Mouse (Mus musculus): ENCODE results near the gene Atoh8. TPM values are rescaled to one million over a fixed set of nuclear protein-coding genes. Genes with fewer than 3 reads are reported as not detected.

Gene Atoh8
- polyA plus RNA-seq, 1 experiment from 2014 or later = 20.6 TPM

DNA sequence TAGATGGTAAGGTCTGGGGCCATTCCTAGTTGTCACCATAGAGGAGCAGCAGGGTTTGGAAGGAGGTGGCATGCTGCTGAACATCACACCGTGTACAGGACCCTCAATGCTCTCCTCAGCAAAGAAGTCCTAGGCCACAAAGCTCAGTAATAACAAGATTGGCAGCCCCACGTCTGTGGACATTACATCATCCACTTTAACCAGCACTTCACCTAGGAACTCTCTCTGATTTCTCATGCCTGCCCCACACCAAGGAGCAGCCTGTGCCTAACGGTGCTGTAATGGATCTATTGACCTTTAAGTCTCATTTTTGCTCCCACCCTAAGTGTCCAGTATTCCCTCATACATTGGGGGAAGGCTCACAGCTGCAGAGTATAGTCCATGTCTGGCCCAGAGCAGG, 9.7 kb downstream of the Atoh8 start:
- WGBS = 48% methylated on average over 3 of the region's 3 CpGs
- peak; percentile 71 for ATAC-seq
- Histone ChIP-seq H3K4me1 (ENCODE audit: insufficient read depth, low read depth, low read length) (peaks cover 9% of the 10 kb centered on the region; the same call in 1 of the 2 replicates), H3K27me3 (replicated peaks; ENCODE audit: insufficient read depth, low read length) (no peaks in the 10 kb centered on the region), H3K4me3 (ENCODE audit: low read depth, low read length) (no peak overlapping the region), H3K4me2 (replicated peaks; ENCODE audit: low read depth, low read length) (no peak overlapping the region), H3K9ac (replicated peaks; ENCODE audit: low read depth) (no peak overlapping the region), H3K36me3 (ENCODE audit: insufficient read depth, low read length) (no peaks in the 10 kb centered on the region), H3K9me3 (ENCODE audit: low read length) (no peaks in the 10 kb centered on the region), H3K27ac (ENCODE audit: low read length) (0 out of 2 replicates have a peak overlapping the region, but pooled peaks have one; percentile 4)
- TF ChIP-seq EP300 (IDR thresholded peaks at IDR 0.05) (no peak), CTCF (IDR thresholded peaks at IDR 0.05) (no peak)
- DNase-seq (ENCODE audit: low spot score) = peak; percentile 66

DNA sequence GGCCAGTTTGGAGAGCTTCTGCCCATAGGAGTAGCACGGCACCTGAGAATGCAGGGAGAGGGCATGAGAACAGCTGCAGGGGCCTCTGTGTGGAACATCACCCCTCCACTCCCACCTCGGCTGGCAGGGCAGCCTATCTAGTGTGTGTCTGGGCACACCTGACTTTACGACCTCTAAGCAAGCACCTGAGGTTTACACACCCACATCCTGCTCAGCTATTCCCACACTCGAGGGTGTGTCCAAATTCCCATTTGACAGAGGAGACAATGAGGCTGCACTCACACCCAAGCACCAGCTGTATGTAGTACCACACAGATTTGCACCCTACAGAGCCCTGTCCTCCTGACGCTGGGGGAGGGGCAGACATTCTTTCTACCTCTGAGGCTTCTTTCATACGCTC, 11.5 kb downstream of the Atoh8 start:
- DNase-seq (ENCODE audit: low spot score) (no peak), ATAC-seq (no peak)
- no peak overlapping the region for H3K27ac ChIP-seq (ENCODE audit: low read length)
- H3K27me3 ChIP-seq (replicated peaks; ENCODE audit: insufficient read depth, low read length) = no peaks in the 10 kb centered on the region
- H3K4me3 ChIP-seq (ENCODE audit: low read depth, low read length) = no peak overlapping the region
- 52% methylated on average over 6 of the region's 6 CpGs for WGBS
- H3K4me1 ChIP-seq (ENCODE audit: insufficient read depth, low read depth, low read length) = peaks cover 18% of the 10 kb centered on the region
- H3K36me3 ChIP-seq (ENCODE audit: insufficient read depth, low read length) = no peaks in the 10 kb centered on the region
- H3K4me2 ChIP-seq (replicated peaks; ENCODE audit: low read depth, low read length) = no peak overlapping the region
- TF ChIP-seq EP300 (IDR thresholded peaks at IDR 0.05) = no peak
- H3K9ac ChIP-seq (replicated peaks; ENCODE audit: low read depth) = no peak overlapping the region
- H3K9me3 ChIP-seq (ENCODE audit: low read length) = no peaks in the 10 kb centered on the region

DNA sequence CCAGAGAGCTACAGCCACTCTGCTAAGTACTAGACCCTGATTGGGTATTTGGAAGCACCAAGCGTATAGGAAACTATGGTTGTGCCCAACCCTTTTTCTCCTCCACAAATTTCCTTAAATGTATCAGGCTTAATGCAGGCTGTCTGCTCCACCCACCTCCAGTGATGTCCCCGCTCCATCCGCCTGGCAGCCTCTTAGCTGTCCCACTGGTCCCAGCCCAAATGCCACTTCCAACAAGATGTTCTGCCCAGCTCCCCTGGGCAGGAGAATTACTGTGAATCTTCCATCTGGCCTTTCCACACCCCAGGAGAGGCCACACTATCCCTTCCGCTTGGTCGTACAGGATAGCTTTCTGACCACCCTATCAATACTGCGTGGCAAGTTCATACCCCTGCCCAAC, 12.5 kb downstream of the Atoh8 start:
- Histone ChIP-seq H3K27me3 (replicated peaks; ENCODE audit: insufficient read depth, low read length) (no peaks in the 10 kb centered on the region), H3K27ac (ENCODE audit: low read length) (no peak overlapping the region), H3K9ac (replicated peaks; ENCODE audit: low read depth) (no peak overlapping the region), H3K4me3 (ENCODE audit: low read depth, low read length) (no peak overlapping the region), H3K9me3 (ENCODE audit: low read length) (no peaks in the 10 kb centered on the region), H3K4me2 (replicated peaks; ENCODE audit: low read depth, low read length) (no peak overlapping the region), H3K36me3 (ENCODE audit: insufficient read depth, low read length) (no peaks in the 10 kb centered on the region), H3K4me1 (ENCODE audit: insufficient read depth, low read depth, low read length) (peaks cover 24% of the 10 kb centered on the region)
- TF ChIP-seq CTCF (IDR thresholded peaks at IDR 0.05) (no peak), EP300 (IDR thresholded peaks at IDR 0.05) (no peak)
- ATAC-seq (no peak), DNase-seq (ENCODE audit: low spot score) (no peak)
- WGBS = 86% methylated on average over 6 of the region's 6 CpGs

GRCm38 (mm10) chr6:72222271-72222724, 13.1 kb downstream of the Atoh8 start:
- Histone ChIP-seq H3K36me3 (ENCODE audit: insufficient read depth, low read length) (no peaks in the 10 kb centered on the region), H3K27ac (ENCODE audit: low read length) (no peak overlapping the region), H3K4me3 (ENCODE audit: low read depth, low read length) (no peak overlapping the region), H3K4me2 (replicated peaks; ENCODE audit: low read depth, low read length) (no peak overlapping the region), H3K4me1 (ENCODE audit: insufficient read depth, low read depth, low read length) (peaks cover 30% of the 10 kb centered on the region), H3K9ac (replicated peaks; ENCODE audit: low read depth) (no peak overlapping the region), H3K27me3 (replicated peaks; ENCODE audit: insufficient read depth, low read length) (no peaks in the 10 kb centered on the region), H3K9me3 (ENCODE audit: low read length) (no peaks in the 10 kb centered on the region)
- DNase-seq (ENCODE audit: low spot score) = no peak
- no peak for ATAC-seq
- WGBS = 21% methylated on average over 11 of the region's 11 CpGs
- TF ChIP-seq CTCF (IDR thresholded peaks at IDR 0.05) = no peak

GRCm38 (mm10) chr6:72221271-72221670, 14.1 kb downstream of the Atoh8 start:
- no peaks in the 10 kb centered on the region for H3K27me3 ChIP-seq (replicated peaks; ENCODE audit: insufficient read depth, low read length)
- H3K4me2 ChIP-seq (replicated peaks; ENCODE audit: low read depth, low read length) = no peak overlapping the region
- DNase-seq (ENCODE audit: low spot score) = no peak
- peaks cover 31% of the 10 kb centered on the region for H3K4me1 ChIP-seq (ENCODE audit: insufficient read depth, low read depth, low read length)
- no peak overlapping the region for H3K9ac ChIP-seq (replicated peaks; ENCODE audit: low read depth)
- no peaks in the 10 kb centered on the region for H3K9me3 ChIP-seq (ENCODE audit: low read length)
- ATAC-seq = no peak
- TF ChIP-seq CTCF (IDR thresholded peaks at IDR 0.05) (peak; percentile 54), EP300 (IDR thresholded peaks at IDR 0.05) (no peak)
- H3K27ac ChIP-seq (ENCODE audit: low read length) = no peak overlapping the region
- 50% methylated on average over 6 of the region's 6 CpGs for WGBS
- H3K4me3 ChIP-seq (ENCODE audit: low read depth, low read length) = no peak overlapping the region
- no peaks in the 10 kb centered on the region for H3K36me3 ChIP-seq (ENCODE audit: insufficient read depth, low read length)

- Histone ChIP-seq H3K4me3 (ENCODE audit: low read depth, low read length) (no peak overlapping the region), H3K4me2 (replicated peaks; ENCODE audit: low read depth, low read length) (no peak overlapping the region), H3K36me3 (ENCODE audit: insufficient read depth, low read length) (no peaks in the 10 kb centered on the region), H3K4me1 (ENCODE audit: insufficient read depth, low read depth, low read length) (peaks cover 48% of the 10 kb centered on the region), H3K27ac (ENCODE audit: low read length) (peak overlapping the region; percentile 79; the same call in 1 of the 2 replicates), H3K9ac (replicated peaks; ENCODE audit: low read depth) (no peak overlapping the region), H3K9me3 (ENCODE audit: low read length) (no peaks in the 10 kb centered on the region), H3K27me3 (replicated peaks; ENCODE audit: insufficient read depth, low read length) (no peaks in the 10 kb centered on the region)
- WGBS = 36% methylated on average over 5 of the region's 5 CpGs
- no peak for DNase-seq (ENCODE audit: low spot score)
- TF ChIP-seq EP300 (IDR thresholded peaks at IDR 0.05) = no peak
- no peak for TF ChIP-seq CTCF (IDR thresholded peaks at IDR 0.05)
- ATAC-seq = no peak
Observed at GRCm38 (mm10) chr6:72219549-72219948, 15.8 kb downstream of the Atoh8 start.

- H3K27ac ChIP-seq (ENCODE audit: low read length) = peak overlapping the region; percentile 79
- TF ChIP-seq CTCF (IDR thresholded peaks at IDR 0.05) = no peak
- TF ChIP-seq EP300 (IDR thresholded peaks at IDR 0.05) = no peak
- H3K9ac ChIP-seq (replicated peaks; ENCODE audit: low read depth) = no peak overlapping the region
- no peaks in the 10 kb centered on the region for H3K9me3 ChIP-seq (ENCODE audit: low read length)
- 58% methylated on average over 4 of the region's 4 CpGs for WGBS
- peaks cover 53% of the 10 kb centered on the region for H3K4me1 ChIP-seq (ENCODE audit: insufficient read depth, low read depth, low read length)
- H3K4me3 ChIP-seq (ENCODE audit: low read depth, low read length) = no peak overlapping the region
- no peak overlapping the region for H3K4me2 ChIP-seq (replicated peaks; ENCODE audit: low read depth, low read length)
- no peaks in the 10 kb centered on the region for H3K36me3 ChIP-seq (ENCODE audit: insufficient read depth, low read length)
- no peak for DNase-seq (ENCODE audit: low spot score)
- ATAC-seq = no peak
- H3K27me3 ChIP-seq (replicated peaks; ENCODE audit: insufficient read depth, low read length) = no peaks in the 10 kb centered on the region
Observed at GRCm38 (mm10) chr6:72218281-72218680, 17.1 kb downstream of the Atoh8 start.

All from lung, postnatal 0 days (tissue).